14 mouse cellular contexts compared by ENCODE assay signal in genomic region chr3:100547162-100547912, GRCm38 (mm10). TPM values are rescaled to one million over a fixed set of nuclear protein-coding genes. Genes with fewer than 3 reads are reported as not detected.
DNase-seq lines count a peak whose midpoint lies in the region; ATAC-seq and TF ChIP-seq lines count a peak whose summit lies in the region.
"Had no signal": no experiment of that assay in that cellular context is flagged by ENCODE, and none has a peak within 500 bp of the region (broad histone marks: within the 10 kb centered on the region; RNA-seq: fewer than 3 reads in every experiment).

No protein-coding gene starts in this region.

- H3K9ac ChIP-seq in lung, postnatal 0 days (replicated peaks; ENCODE audit: low read depth) = no peak overlapping the region
- H3K9ac ChIP-seq in liver, embryonic 12.5 days = peak overlapping the region; percentile 63
- H3K9ac ChIP-seq in stomach, embryonic 15.5 days = no peak overlapping the region
- no peak overlapping the region for H3K9ac ChIP-seq in hindbrain, embryonic 13.5 days
- no peak overlapping the region for H3K9ac ChIP-seq in forebrain, embryonic 12.5 days

- H3K27me3 ChIP-seq in lung, postnatal 0 days (replicated peaks; ENCODE audit: insufficient read depth, low read length) = no peaks in the 10 kb centered on the region
- no peaks in the 10 kb centered on the region for H3K27me3 ChIP-seq in liver, embryonic 12.5 days (replicated peaks)
- H3K27me3 ChIP-seq in stomach, embryonic 15.5 days (replicated peaks) = no peaks in the 10 kb centered on the region
- no peaks in the 10 kb centered on the region for H3K27me3 ChIP-seq in hindbrain, embryonic 13.5 days
- no peaks in the 10 kb centered on the region for H3K27me3 ChIP-seq in forebrain, embryonic 12.5 days
- H3K27me3 ChIP-seq: CH12.LX had no signal

- peak; percentile 49 for DNase-seq in lung, postnatal 0 days (ENCODE audit: low spot score)
- DNase-seq in lung, adult 2 months = no peak
- DNase-seq in c-Kit-positive CD71-positive TER-119-positive erythroid progenitor cells, embryonic 14.5 days (ENCODE audit: low spot score) = peak; percentile 87
- DNase-seq: adrenal gland, postnatal 14 days; cerebellum, adult 2 months; gastrocnemius, postnatal 10 days; kidney, postnatal 4 days had no signal

- H3K4me2 ChIP-seq in lung, postnatal 0 days (replicated peaks; ENCODE audit: low read depth, low read length) = no peak overlapping the region
- H3K4me2 ChIP-seq in liver, embryonic 12.5 days = peak overlapping the region; percentile 66
- no peak overlapping the region for H3K4me2 ChIP-seq in stomach, embryonic 15.5 days
- no peak overlapping the region for H3K4me2 ChIP-seq in hindbrain, embryonic 13.5 days
- no peak overlapping the region for H3K4me2 ChIP-seq in forebrain, embryonic 12.5 days

- no peak overlapping the region for H3K4me3 ChIP-seq in lung, postnatal 0 days (ENCODE audit: low read depth, low read length)
- H3K4me3 ChIP-seq in lung, adult 2 months (replicated peaks; ENCODE audit: extremely low read depth, low read depth, low read length) = no peak overlapping the region
- peak overlapping the region; percentile 22; the same call in 1 of the 2 replicates for H3K4me3 ChIP-seq in liver, embryonic 12.5 days
- H3K4me3 ChIP-seq in stomach, embryonic 15.5 days (replicated peaks) = no peak overlapping the region
- H3K4me3 ChIP-seq in hindbrain, embryonic 13.5 days = no peak overlapping the region
- no peak overlapping the region for H3K4me3 ChIP-seq in forebrain, embryonic 12.5 days (replicated peaks)
- H3K4me3 ChIP-seq: midbrain, embryonic 10.5 days had no signal

- no peaks in the 10 kb centered on the region for H3K4me1 ChIP-seq in lung, postnatal 0 days (ENCODE audit: insufficient read depth, low read depth, low read length)
- H3K4me1 ChIP-seq in lung, adult 2 months (ENCODE audit: control insufficient read depth, insufficient read depth, low read length) = no peaks in the 10 kb centered on the region
- peaks cover 51% of the 10 kb centered on the region for H3K4me1 ChIP-seq in liver, embryonic 12.5 days
- H3K4me1 ChIP-seq in stomach, embryonic 15.5 days = no peaks in the 10 kb centered on the region
- no peaks in the 10 kb centered on the region for H3K4me1 ChIP-seq in hindbrain, embryonic 13.5 days (replicated peaks)
- no peaks in the 10 kb centered on the region for H3K4me1 ChIP-seq in forebrain, embryonic 12.5 days
- H3K4me1 ChIP-seq: midbrain, embryonic 10.5 days had no signal

- no peaks in the 10 kb centered on the region for H3K36me3 ChIP-seq in lung, postnatal 0 days (ENCODE audit: insufficient read depth, low read length)
- H3K36me3 ChIP-seq in liver, embryonic 12.5 days = no peaks in the 10 kb centered on the region
- no peaks in the 10 kb centered on the region for H3K36me3 ChIP-seq in stomach, embryonic 15.5 days
- no peaks in the 10 kb centered on the region for H3K36me3 ChIP-seq in hindbrain, embryonic 13.5 days
- H3K36me3 ChIP-seq in forebrain, embryonic 12.5 days (replicated peaks) = no peaks in the 10 kb centered on the region
- H3K36me3 ChIP-seq: midbrain, embryonic 10.5 days had no signal

- TF ChIP-seq POLR2A in lung, adult 2 months (IDR thresholded peaks at IDR 0.05; ENCODE audit: borderline replicate concordance, extremely low read depth, low read depth, low read length) = no peak

- TF ChIP-seq CTCF in lung, postnatal 0 days (IDR thresholded peaks at IDR 0.05) = no peak
- TF ChIP-seq CTCF in lung, adult 2 months (IDR thresholded peaks at IDR 0.05; ENCODE audit: insufficient read depth, low read length) = no peak

- peak; percentile 75 for ATAC-seq in lung, postnatal 0 days
- ATAC-seq in liver, embryonic 12.5 days = peak; percentile 99
- ATAC-seq in stomach, embryonic 15.5 days (ENCODE audit: insufficient read depth, low FRiP score, low read depth) = peak; percentile 89
- no peak for ATAC-seq in hindbrain, embryonic 13.5 days (ENCODE audit: low FRiP score)
- no peak for ATAC-seq in forebrain, embryonic 12.5 days (ENCODE audit: low FRiP score)
- ATAC-seq: forebrain, embryonic 16.5 days had no signal

- no peak for TF ChIP-seq EP300 in lung, postnatal 0 days (IDR thresholded peaks at IDR 0.05)

- 60% methylated on average over 10 of the region's 10 CpGs for WGBS in lung, postnatal 0 days
- 61% methylated on average over 10 of the region's 10 CpGs for WGBS in lung, adult 2 months
- WGBS in liver, embryonic 12.5 days (ENCODE audit: insufficient replicate concordance) = 25% methylated on average over 10 of the region's 10 CpGs
- WGBS in stomach, embryonic 15.5 days = 73% methylated on average over 10 of the region's 10 CpGs
- 89% methylated on average over 10 of the region's 10 CpGs for WGBS in hindbrain, embryonic 13.5 days
- 85% methylated on average over 10 of the region's 10 CpGs for WGBS in forebrain, embryonic 12.5 days

- H3K9me3 ChIP-seq in lung, postnatal 0 days (ENCODE audit: low read length) = no peaks in the 10 kb centered on the region
- peaks cover 5% of the 10 kb centered on the region for H3K9me3 ChIP-seq in liver, embryonic 12.5 days (replicated peaks)
- H3K9me3 ChIP-seq in stomach, embryonic 15.5 days = no peaks in the 10 kb centered on the region
- H3K9me3 ChIP-seq in hindbrain, embryonic 13.5 days = no peaks in the 10 kb centered on the region
- no peaks in the 10 kb centered on the region for H3K9me3 ChIP-seq in forebrain, embryonic 12.5 days
- H3K9me3 ChIP-seq: midbrain, embryonic 10.5 days had no signal

- H3K27ac ChIP-seq in lung, postnatal 0 days (ENCODE audit: low read length) = no peak overlapping the region
- H3K27ac ChIP-seq in liver, embryonic 12.5 days = peak overlapping the region; percentile 90
- H3K27ac ChIP-seq in stomach, embryonic 15.5 days = no peak overlapping the region
- H3K27ac ChIP-seq in hindbrain, embryonic 13.5 days = no peak overlapping the region
- H3K27ac ChIP-seq in forebrain, embryonic 12.5 days = no peak overlapping the region
- H3K27ac ChIP-seq: midbrain, embryonic 10.5 days had no signal

RNA-seq across cellular contexts. Expression of gene Tent5c, which starts 58.2 kb away (rescaled TPM):
- polyA plus RNA-seq in lung, postnatal 0 days (2015; fragmentation: Nextera tagmentation; extraction: Ambion mirVana) = 11.5 and 14.0 TPM in 2 replicates
- polyA plus RNA-seq in lung, adult 2 months (2012; rRNA removed) = 11.4 and 12.1 TPM in 2 replicates
- 59.8 and 63.3 TPM in 2 replicates for polyA plus RNA-seq in liver, embryonic 12.5 days (2016; fragmentation: Nextera tagmentation; extraction: Ambion mirVana)
- polyA plus RNA-seq in stomach, embryonic 15.5 days (2015; fragmentation: Nextera tagmentation; extraction: Ambion mirVana) = 22.6 and 26.0 TPM in 2 replicates
- polyA plus RNA-seq in hindbrain, embryonic 13.5 days (2015; fragmentation: Nextera tagmentation; extraction: Ambion mirVana) = 3.6 and 4.3 TPM in 2 replicates
- 5.6 and 6.2 TPM in 2 replicates for polyA plus RNA-seq in forebrain, embryonic 12.5 days (2016; fragmentation: Nextera tagmentation; extraction: Ambion mirVana)

Comparison
In these comparisons a context has a peak if more than half of its experiments do, and no peak if none do; other contexts are left out.
1. ATAC-seq: peak in lung, postnatal 0 days (single experiment), liver, embryonic 12.5 days (single experiment) and stomach, embryonic 15.5 days (single experiment); none in hindbrain, embryonic 13.5 days (single experiment) and forebrain, embryonic 12.5 days (single experiment).